In the genomic region with DNA sequence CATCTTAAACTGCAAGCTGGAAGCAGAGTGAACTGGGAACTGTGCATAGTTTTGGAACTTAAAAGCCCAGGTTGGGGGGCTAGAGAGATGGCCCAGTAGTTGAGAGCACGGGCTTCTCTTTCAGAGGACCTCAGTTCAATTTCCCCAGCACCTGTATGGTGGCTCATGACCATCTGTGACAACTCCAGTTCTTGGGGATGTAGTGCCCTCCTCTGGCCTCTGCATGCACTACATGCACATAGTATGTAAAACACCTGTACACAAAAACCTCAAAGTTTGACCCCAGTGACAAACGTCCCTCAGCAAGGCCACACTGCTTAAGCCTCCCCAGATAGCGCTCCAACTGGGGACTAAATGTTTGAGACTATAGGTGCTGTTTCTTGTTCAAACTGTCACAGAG, we compare ENCODE assay signal across 1 mouse cellular context.
TF ChIP-seq lines count a peak whose summit lies in the region.

No protein-coding gene starts in this region.

TF ChIP-seq in CH12.LX, 34 proteins besides CTCF, POLR2A, EP300 and RAD21 (continued from another document):
- TF ChIP-seq E2F4 (IDR thresholded peaks at IDR 0.05; ENCODE audit: insufficient replicate concordance, low read depth, low read length) (no peak), HCFC1 (IDR thresholded peaks at IDR 0.05; ENCODE audit: low read depth, low read length) (no peak), IRF4 (IDR thresholded peaks at IDR 0.05; ENCODE audit: low read depth, low read length) (peak; percentile 33; the same call in 1 of the 2 replicates), NELFE (IDR thresholded peaks at IDR 0.05; ENCODE audit: low read depth, low read length) (no peak), POLR2AphosphoS2 (IDR thresholded peaks at IDR 0.05; ENCODE audit: low read depth, low read length) (no peak), JUN (IDR thresholded peaks at IDR 0.05; ENCODE audit: insufficient read depth, low read depth, low read length) (no peak), BHLHE40 (IDR thresholded peaks at IDR 0.05; ENCODE audit: low read depth, low read length) (no peak), RCOR1 (conservative IDR thresholded peaks at IDR 0.05; ENCODE audit: low read depth, low read length) (no peak), ZC3H11A (IDR thresholded peaks at IDR 0.05; ENCODE audit: low read depth, low read length) (0 out of 2 replicates have a peak, but pooled peaks have one; percentile 21), MAFK (IDR thresholded peaks at IDR 0.05; ENCODE audit: insufficient replicate concordance, low read length) (no peak), MAX (IDR thresholded peaks at IDR 0.05; ENCODE audit: low read length) (no peak), USF1 (IDR thresholded peaks at IDR 0.05; ENCODE audit: low read depth, low read length) (no peak), USF2 (conservative IDR thresholded peaks at IDR 0.05; ENCODE audit: low read depth, low read length) (no peak), NRF1 (IDR thresholded peaks at IDR 0.05; ENCODE audit: low read depth, low read length) (no peak), ZMIZ1 (IDR thresholded peaks at IDR 0.05; ENCODE audit: low read depth, low read length) (no peak), UBTF (IDR thresholded peaks at IDR 0.05; ENCODE audit: low read depth, low read length) (no peak), GABPA (IDR thresholded peaks at IDR 0.05; ENCODE audit: insufficient replicate concordance, low read depth, low read length) (no peak), JUND (conservative IDR thresholded peaks at IDR 0.05; ENCODE audit: low read depth, low read length) (no peak), MEF2A (IDR thresholded peaks at IDR 0.05; ENCODE audit: borderline replicate concordance, low read depth, low read length) (no peak), MYC (IDR thresholded peaks at IDR 0.05; ENCODE audit: low read depth, low read length) (0 out of 2 replicates have a peak, but pooled peaks have one; percentile 19), ZKSCAN1 (IDR thresholded peaks at IDR 0.05; ENCODE audit: borderline replicate concordance, low read depth, low read length) (no peak), KAT2A (IDR thresholded peaks at IDR 0.05; ENCODE audit: insufficient replicate concordance, low read length) (no peak), ELF1 (IDR thresholded peaks at IDR 0.05; ENCODE audit: low read depth, low read length) (no peak), TCF12 (IDR thresholded peaks at IDR 0.05; ENCODE audit: low read depth, low read length) (0 out of 2 replicates have a peak, but pooled peaks have one; percentile 21), SMC3 (IDR thresholded peaks at IDR 0.05; ENCODE audit: low read depth, low read length) (peak; percentile 80), TBP (conservative IDR thresholded peaks at IDR 0.05; ENCODE audit: low read depth, low read length) (no peak), ZNF384 (IDR thresholded peaks at IDR 0.05; ENCODE audit: low read depth, low read length) (no peak), SIN3A (IDR thresholded peaks at IDR 0.05; ENCODE audit: low read length) (no peak), MAZ (IDR thresholded peaks at IDR 0.05; ENCODE audit: low read depth, low read length) (no peak)
